Mouse (Mus musculus): ENCODE measurements at regions not wholly inside any gene's neighbourhood (a gene's known extent, or its start where the extent isn't known, plus 50 kb on each side); places are given as distances from the start of the nearest gene placed in this dataset.

- WGBS, result 82% methylated on average over 15 of the region's 15 CpGs
- no peak overlapping the region for H3K27ac ChIP-seq (ENCODE audit: low read length)
- no peak overlapping the region for H3K9ac ChIP-seq (replicated peaks; ENCODE audit: low read depth, low read length)
- H3K9me3 ChIP-seq (ENCODE audit: control insufficient read depth, low read depth, low read length), result no peaks in the 10 kb centered on the region
- H3K4me2 ChIP-seq (replicated peaks; ENCODE audit: low read depth, low read length), result no peak overlapping the region
- no peaks in the 10 kb centered on the region for H3K36me3 ChIP-seq (ENCODE audit: control insufficient read depth, insufficient read depth, low read length)
- no peak for ATAC-seq (ENCODE audit: insufficient number of reproducible peaks, insufficient read depth, low FRiP score, low read depth)
- no peaks in the 10 kb centered on the region for H3K27me3 ChIP-seq (ENCODE audit: control insufficient read depth, insufficient read depth, low read length)
- no peak overlapping the region for H3K4me3 ChIP-seq (ENCODE audit: low read depth, low read length)
- no peaks in the 10 kb centered on the region for H3K4me1 ChIP-seq (ENCODE audit: control insufficient read depth, insufficient read depth, low read length)
These were observed 281.7 kb upstream of the Gm10131 start for GRCm38 (mm10) chr8:34392981-34393828.

GRCm38 (mm10) chr8:34392208-34392980 is 280.9 kb upstream of the Gm10131 start:
- Histone ChIP-seq H3K4me1 (ENCODE audit: control insufficient read depth, insufficient read depth, low read length) (no peaks in the 10 kb centered on the region), H3K4me3 (ENCODE audit: low read depth, low read length) (no peak overlapping the region), H3K27ac (ENCODE audit: low read length) (no peak overlapping the region), H3K9ac (replicated peaks; ENCODE audit: low read depth, low read length) (no peak overlapping the region), H3K27me3 (ENCODE audit: control insufficient read depth, insufficient read depth, low read length) (no peaks in the 10 kb centered on the region), H3K4me2 (replicated peaks; ENCODE audit: low read depth, low read length) (no peak overlapping the region), H3K36me3 (ENCODE audit: control insufficient read depth, insufficient read depth, low read length) (no peaks in the 10 kb centered on the region), H3K9me3 (ENCODE audit: control insufficient read depth, low read depth, low read length) (no peaks in the 10 kb centered on the region)
- 46% methylated on average over 14 of the region's 14 CpGs for WGBS
- no peak for ATAC-seq (ENCODE audit: insufficient number of reproducible peaks, insufficient read depth, low FRiP score, low read depth)

DNA sequence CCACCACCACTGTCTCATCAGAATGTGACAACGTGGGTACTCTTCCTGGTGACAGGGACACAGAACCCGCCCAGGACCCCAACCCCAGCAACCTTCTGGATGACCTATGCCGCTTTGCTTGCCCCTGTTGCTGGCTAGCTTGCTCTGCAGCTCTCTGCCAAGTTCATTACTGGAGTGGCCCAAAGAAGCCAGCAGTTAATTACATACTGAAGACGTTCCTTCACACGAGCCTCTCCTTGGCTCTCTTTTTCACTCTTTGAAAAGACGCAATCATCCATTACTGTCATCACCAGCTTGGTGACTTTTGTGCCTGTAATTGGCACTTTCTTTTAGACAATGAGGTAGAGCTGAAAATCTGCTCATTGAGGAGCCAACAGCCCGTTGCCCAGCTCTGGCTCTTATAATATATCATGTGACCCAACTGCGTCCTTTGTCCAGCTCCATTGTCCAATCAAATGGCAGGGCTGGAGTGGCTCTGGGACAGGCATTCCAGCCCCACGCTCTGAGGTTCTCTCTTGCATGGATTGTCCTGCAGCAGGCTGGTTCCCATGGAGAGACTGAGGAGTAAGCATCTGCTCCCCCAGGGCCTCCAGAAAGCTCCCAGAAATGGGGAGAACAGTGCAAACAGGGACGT is 274.4 kb upstream of the Gm10131 start:
- H3K27me3 ChIP-seq (ENCODE audit: control insufficient read depth, insufficient read depth, low read length), result no peaks in the 10 kb centered on the region
- WGBS, result 84% methylated on average over 10 of the region's 10 CpGs
- H3K9ac ChIP-seq (replicated peaks; ENCODE audit: low read depth, low read length), result no peak overlapping the region
- H3K4me2 ChIP-seq (replicated peaks; ENCODE audit: low read depth, low read length), result no peak overlapping the region
- no peaks in the 10 kb centered on the region for H3K4me1 ChIP-seq (ENCODE audit: control insufficient read depth, insufficient read depth, low read length)
- no peaks in the 10 kb centered on the region for H3K9me3 ChIP-seq (ENCODE audit: control insufficient read depth, low read depth, low read length)
- no peak overlapping the region for H3K27ac ChIP-seq (ENCODE audit: low read length)
- H3K4me3 ChIP-seq (ENCODE audit: low read depth, low read length), result no peak overlapping the region
- ATAC-seq (ENCODE audit: insufficient number of reproducible peaks, insufficient read depth, low FRiP score, low read depth), result no peak
- H3K36me3 ChIP-seq (ENCODE audit: control insufficient read depth, insufficient read depth, low read length), result no peaks in the 10 kb centered on the region

DNA sequence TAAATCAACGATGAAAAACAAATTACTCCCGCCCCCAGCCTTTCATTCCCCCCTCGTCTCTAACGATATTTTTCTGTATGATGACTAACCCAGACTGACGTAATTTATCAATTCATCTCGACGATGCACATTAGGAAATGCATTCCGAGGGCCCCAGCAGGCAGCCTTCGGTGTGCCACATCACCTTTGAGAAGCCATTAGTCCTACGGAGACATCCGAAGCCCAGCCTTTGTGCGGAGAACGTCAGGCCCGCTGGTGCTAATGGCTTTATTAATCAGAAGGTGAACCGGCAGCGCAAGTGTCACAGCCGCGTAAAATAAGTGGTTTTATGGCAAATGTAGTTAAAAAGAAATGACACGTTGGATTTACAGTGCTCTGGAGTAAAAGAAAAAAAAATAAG is 269.1 kb upstream of the Gm10131 start:
- no peak for ATAC-seq (ENCODE audit: insufficient number of reproducible peaks, insufficient read depth, low FRiP score, low read depth)
- no peaks in the 10 kb centered on the region for H3K4me1 ChIP-seq (ENCODE audit: control insufficient read depth, insufficient read depth, low read length)
- WGBS, result 34% methylated on average over 19 of the region's 19 CpGs
- no peak overlapping the region for H3K4me2 ChIP-seq (replicated peaks; ENCODE audit: low read depth, low read length)
- no peaks in the 10 kb centered on the region for H3K36me3 ChIP-seq (ENCODE audit: control insufficient read depth, insufficient read depth, low read length)
- H3K27me3 ChIP-seq (ENCODE audit: control insufficient read depth, insufficient read depth, low read length), result no peaks in the 10 kb centered on the region
- H3K9ac ChIP-seq (replicated peaks; ENCODE audit: low read depth, low read length), result no peak overlapping the region
- no peak overlapping the region for H3K27ac ChIP-seq (ENCODE audit: low read length)
- no peak overlapping the region for H3K4me3 ChIP-seq (ENCODE audit: low read depth, low read length)
- H3K9me3 ChIP-seq (ENCODE audit: control insufficient read depth, low read depth, low read length), result no peaks in the 10 kb centered on the region

- Histone ChIP-seq H3K27ac (ENCODE audit: low read length) (no peak overlapping the region), H3K4me3 (ENCODE audit: low read depth, low read length) (no peak overlapping the region), H3K36me3 (ENCODE audit: control insufficient read depth, insufficient read depth, low read length) (no peaks in the 10 kb centered on the region), H3K9me3 (ENCODE audit: control insufficient read depth, low read depth, low read length) (no peaks in the 10 kb centered on the region), H3K4me1 (ENCODE audit: control insufficient read depth, insufficient read depth, low read length) (no peaks in the 10 kb centered on the region), H3K9ac (replicated peaks; ENCODE audit: low read depth, low read length) (no peak overlapping the region), H3K27me3 (ENCODE audit: control insufficient read depth, insufficient read depth, low read length) (no peaks in the 10 kb centered on the region), H3K4me2 (replicated peaks; ENCODE audit: low read depth, low read length) (no peak overlapping the region)
- WGBS, result 15% methylated on average over 3 of the region's 3 CpGs
- no peak for ATAC-seq (ENCODE audit: insufficient number of reproducible peaks, insufficient read depth, low FRiP score, low read depth)
These were observed 265.6 kb upstream of the Gm10131 start for GRCm38 (mm10) chr8:34377154-34377553.

GRCm38 (mm10) chr8:34374242-34374641 is 262.7 kb upstream of the Gm10131 start:
- H3K4me2 ChIP-seq (replicated peaks; ENCODE audit: low read depth, low read length), result no peak overlapping the region
- no peaks in the 10 kb centered on the region for H3K36me3 ChIP-seq (ENCODE audit: control insufficient read depth, insufficient read depth, low read length)
- H3K9me3 ChIP-seq (ENCODE audit: control insufficient read depth, low read depth, low read length), result no peaks in the 10 kb centered on the region
- no peak for ATAC-seq (ENCODE audit: insufficient number of reproducible peaks, insufficient read depth, low FRiP score, low read depth)
- no peak overlapping the region for H3K27ac ChIP-seq (ENCODE audit: low read length)
- 89% methylated on average over 9 of the region's 9 CpGs for WGBS
- H3K4me1 ChIP-seq (ENCODE audit: control insufficient read depth, insufficient read depth, low read length), result no peaks in the 10 kb centered on the region
- H3K4me3 ChIP-seq (ENCODE audit: low read depth, low read length), result no peak overlapping the region
- no peak overlapping the region for H3K9ac ChIP-seq (replicated peaks; ENCODE audit: low read depth, low read length)
- H3K27me3 ChIP-seq (ENCODE audit: control insufficient read depth, insufficient read depth, low read length), result no peaks in the 10 kb centered on the region

- no peak overlapping the region for H3K9ac ChIP-seq (replicated peaks; ENCODE audit: low read depth, low read length)
- no peaks in the 10 kb centered on the region for H3K9me3 ChIP-seq (ENCODE audit: control insufficient read depth, low read depth, low read length)
- H3K27me3 ChIP-seq (ENCODE audit: control insufficient read depth, insufficient read depth, low read length), result no peaks in the 10 kb centered on the region
- no peak overlapping the region for H3K4me3 ChIP-seq (ENCODE audit: low read depth, low read length)
- no peak for ATAC-seq (ENCODE audit: insufficient number of reproducible peaks, insufficient read depth, low FRiP score, low read depth)
- H3K36me3 ChIP-seq (ENCODE audit: control insufficient read depth, insufficient read depth, low read length), result no peaks in the 10 kb centered on the region
- WGBS, result 69% methylated on average over 6 of the region's 6 CpGs
- H3K4me1 ChIP-seq (ENCODE audit: control insufficient read depth, insufficient read depth, low read length), result no peaks in the 10 kb centered on the region
- no peak overlapping the region for H3K4me2 ChIP-seq (replicated peaks; ENCODE audit: low read depth, low read length)
- H3K27ac ChIP-seq (ENCODE audit: low read length), result no peak overlapping the region
These were observed 261.1 kb upstream of the Gm10131 start for GRCm38 (mm10) chr8:34372666-34372980.

DNA sequence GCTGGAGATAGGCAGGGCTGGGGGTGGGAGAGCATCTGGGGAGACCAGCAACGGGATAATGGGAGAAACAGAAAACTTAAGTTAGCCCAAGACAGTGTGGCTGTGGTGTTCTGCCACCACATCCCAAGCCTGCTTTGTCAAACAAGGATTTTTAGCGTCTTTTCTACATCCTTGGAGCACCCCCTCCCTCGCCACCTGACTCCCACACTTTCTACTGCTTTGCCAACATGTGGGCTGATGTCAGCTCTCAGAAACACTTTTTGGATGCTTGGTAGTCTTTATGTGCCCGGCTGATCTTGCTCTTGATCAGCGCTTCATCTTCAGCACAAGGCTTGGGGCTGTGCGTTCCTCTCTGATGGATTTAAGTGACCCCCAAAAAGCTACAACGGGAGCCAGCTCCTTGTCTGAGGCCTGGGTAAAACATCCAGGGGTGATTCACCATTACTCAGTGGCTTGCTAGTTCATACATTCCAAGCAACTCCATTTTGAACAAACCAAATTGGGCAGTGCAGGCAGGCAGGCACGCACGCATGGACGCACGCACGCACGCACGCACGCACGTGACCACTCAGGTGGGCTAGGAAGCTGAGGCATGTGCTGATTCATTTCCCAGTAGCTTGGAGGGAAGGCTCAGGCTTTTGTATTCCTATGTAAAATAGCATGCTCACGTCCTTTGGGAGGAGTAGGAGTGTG is 260.6 kb upstream of the Gm10131 start:
- ATAC-seq (ENCODE audit: insufficient number of reproducible peaks, insufficient read depth, low FRiP score, low read depth), result no peak
- H3K27ac ChIP-seq (ENCODE audit: low read length), result no peak overlapping the region
- H3K9ac ChIP-seq (replicated peaks; ENCODE audit: low read depth, low read length), result no peak overlapping the region
- H3K4me1 ChIP-seq (ENCODE audit: control insufficient read depth, insufficient read depth, low read length), result no peaks in the 10 kb centered on the region
- no peaks in the 10 kb centered on the region for H3K27me3 ChIP-seq (ENCODE audit: control insufficient read depth, insufficient read depth, low read length)
- H3K9me3 ChIP-seq (ENCODE audit: control insufficient read depth, low read depth, low read length), result no peaks in the 10 kb centered on the region
- WGBS, result 87% methylated on average over 17 of the region's 17 CpGs
- no peak overlapping the region for H3K4me2 ChIP-seq (replicated peaks; ENCODE audit: low read depth, low read length)
- H3K36me3 ChIP-seq (ENCODE audit: control insufficient read depth, insufficient read depth, low read length), result no peaks in the 10 kb centered on the region
- no peak overlapping the region for H3K4me3 ChIP-seq (ENCODE audit: low read depth, low read length)
